Mouse (Mus musculus) forebrain, embryonic 14.5 days (tissue): ENCODE results near the gene Gm5800. TPM values are rescaled to one million over a fixed set of nuclear protein-coding genes. Genes with fewer than 3 reads are reported as not detected.
A peak's percentile ranks its signal among the peaks of the same experiment; 100 is the strongest.
"Not testable (repeated sequence)": the region's sequence is repeated elsewhere in the genome, so short reads cannot be mapped to it uniquely, and the experiment has no call there.

Experiments used
- ATAC-seq: fragments of 200-750 bp; cut with Nextera tagmentation; 2 replicates; pipeline ENCODE4 v1.8.0; 2017; ENCODE audit warnings: mild to moderate bottlenecking, moderate library complexity
- DNase-seq: peaks from one replicate; pipeline ENCODE4 v3.0.0-alpha.2; 2015; ENCODE audit warnings: low spot score
- H3K27ac ChIP-seq: fragments of 300-500 bp; sonication (generic); 2 replicates; pipeline ENCODE4 v1.5.1; 2014; ENCODE audit warnings: low read depth, mild to moderate bottlenecking, control low read depth, low read length, moderate library complexity
- H3K27me3 ChIP-seq: fragments of 300-500 bp; sonication (generic); replicated peaks from 2 replicates; pipeline ENCODE4 v1.6.1; 2014; ENCODE audit warnings: low read length, control low read depth, mixed read lengths; ENCODE audit not compliant: control insufficient read depth, insufficient read depth
- H3K36me3 ChIP-seq: fragments of 300-500 bp; sonication (generic); 2 replicates; pipeline ENCODE4 v1.6.1; 2014; ENCODE audit warnings: low read length, control low read depth; ENCODE audit not compliant: control insufficient read depth, insufficient read depth
- H3K4me1 ChIP-seq: fragments of 300-500 bp; sonication (generic); 2 replicates; pipeline ENCODE4 v1.6.1; 2014; ENCODE audit warnings: antibody characterized with exemption, low read length, control low read depth; ENCODE audit not compliant: control insufficient read depth, insufficient read depth
- H3K4me2 ChIP-seq: fragments of 300-500 bp; sonication (generic); 2 replicates; pipeline ENCODE4 v1.6.1; 2014; ENCODE audit warnings: mild to moderate bottlenecking, control low read depth, low read length
- H3K4me3 ChIP-seq: fragments of 300-500 bp; sonication (generic); 2 replicates; pipeline ENCODE4 v1.5.1; 2014; ENCODE audit warnings: low read depth, low read length, control low read depth
- H3K9ac ChIP-seq: fragments of 300-500 bp; sonication (generic); 2 replicates; pipeline ENCODE4 v1.6.1; 2014; ENCODE audit warnings: mild to moderate bottlenecking, low read length, control low read depth, moderate library complexity
- H3K9me3 ChIP-seq: fragments of 300-500 bp; sonication (generic); replicated peaks from 2 replicates; pipeline ENCODE4 v1.6.1; 2016; ENCODE audit warnings: low read length, control low read depth, mixed read lengths; ENCODE audit not compliant: control insufficient read depth
- WGBS: fragments of 180-500 bp; shearing (Covaris S2); extraction: QIAGEN DNeasy Blood & Tissue Kit; methylation state at CpG from one replicate; pipeline ENCODE4 v1.1.7; 2014; 5-methylcytosine and 5-hydroxymethylcytosine counted together
- polyA plus RNA-seq: library from polyadenylated mRNA; unstranded; fragments of >200 nt; fragmentation: Nextera tagmentation; extraction: Ambion mirVana; gene quantifications from 2 replicates; pipeline ENCODE4 v1.2.1, GENCODE M21; 2014

The Gm5800 gene
- not detected in 2 replicates for polyA plus RNA-seq

DNA sequence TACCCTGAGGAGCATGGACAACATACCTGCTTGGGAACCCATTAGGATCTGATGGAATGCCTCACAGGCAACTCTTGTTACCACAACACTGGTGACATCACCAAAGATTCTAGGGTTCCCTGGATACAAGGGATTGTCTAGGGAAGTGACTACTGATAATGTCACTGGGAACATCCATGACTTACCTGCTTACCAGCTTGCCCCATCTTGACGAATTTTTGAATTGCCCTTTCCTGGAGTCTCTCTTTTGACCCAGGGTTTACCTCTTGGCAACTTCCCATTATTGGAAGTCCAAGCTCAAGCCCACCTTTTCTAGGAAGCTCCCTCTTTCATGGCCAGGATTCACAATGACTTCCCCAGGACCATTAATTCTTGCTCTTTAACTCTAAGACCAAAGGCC, at the start of gene Gm5800:
TSS of gene Gm5800 (minus strand) at position 101 of the 400 bp plus-strand sequence.
- ATAC-seq (no peak), DNase-seq (no peak)
- Histone ChIP-seq H3K27me3 (no peaks in the 10 kb centered on the region), H3K4me3 (no peak within 1 kb of the TSS), H3K9ac (no peak within 1 kb of the TSS), H3K4me1 (no peaks in the 10 kb centered on the region), H3K27ac (no peak within 1 kb of the TSS), H3K4me2 (no peak within 1 kb of the TSS), H3K36me3 (no peaks in the 10 kb centered on the region), H3K9me3 (no peaks in the 10 kb centered on the region)
- 65% methylated on average over 1 of the region's 1 CpGs for WGBS

DNA sequence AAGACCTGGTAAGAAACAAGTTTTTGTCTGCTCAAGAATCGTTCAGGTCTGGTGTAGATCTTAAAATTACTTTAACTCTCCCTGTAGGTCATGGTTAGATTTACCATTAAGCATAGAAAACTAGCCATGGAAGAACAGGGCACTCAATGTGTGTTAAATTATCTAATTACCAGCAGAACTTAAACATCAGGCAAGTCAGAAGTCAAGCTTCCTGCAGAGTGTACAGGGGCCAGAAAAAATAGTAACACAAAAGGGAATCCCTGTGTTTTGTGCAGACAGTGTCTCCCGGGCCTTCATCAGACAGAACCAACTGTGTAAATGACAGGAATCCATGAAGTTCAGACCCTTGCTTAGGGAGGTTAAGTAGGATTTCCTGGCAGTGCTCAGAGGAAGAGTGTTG, 39.0 kb upstream of the Gm5800 start:
- DNase-seq (no peak), ATAC-seq (no peak)
- H3K9ac ChIP-seq = no peak overlapping the region
- no peak overlapping the region for H3K27ac ChIP-seq
- no peaks in the 10 kb centered on the region for H3K27me3 ChIP-seq
- no peaks in the 10 kb centered on the region for H3K9me3 ChIP-seq
- H3K36me3 ChIP-seq = no peaks in the 10 kb centered on the region
- WGBS = 80% methylated on average over 2 of the region's 2 CpGs
- no peak overlapping the region for H3K4me2 ChIP-seq
- H3K4me3 ChIP-seq = no peak overlapping the region
- no peaks in the 10 kb centered on the region for H3K4me1 ChIP-seq

DNA sequence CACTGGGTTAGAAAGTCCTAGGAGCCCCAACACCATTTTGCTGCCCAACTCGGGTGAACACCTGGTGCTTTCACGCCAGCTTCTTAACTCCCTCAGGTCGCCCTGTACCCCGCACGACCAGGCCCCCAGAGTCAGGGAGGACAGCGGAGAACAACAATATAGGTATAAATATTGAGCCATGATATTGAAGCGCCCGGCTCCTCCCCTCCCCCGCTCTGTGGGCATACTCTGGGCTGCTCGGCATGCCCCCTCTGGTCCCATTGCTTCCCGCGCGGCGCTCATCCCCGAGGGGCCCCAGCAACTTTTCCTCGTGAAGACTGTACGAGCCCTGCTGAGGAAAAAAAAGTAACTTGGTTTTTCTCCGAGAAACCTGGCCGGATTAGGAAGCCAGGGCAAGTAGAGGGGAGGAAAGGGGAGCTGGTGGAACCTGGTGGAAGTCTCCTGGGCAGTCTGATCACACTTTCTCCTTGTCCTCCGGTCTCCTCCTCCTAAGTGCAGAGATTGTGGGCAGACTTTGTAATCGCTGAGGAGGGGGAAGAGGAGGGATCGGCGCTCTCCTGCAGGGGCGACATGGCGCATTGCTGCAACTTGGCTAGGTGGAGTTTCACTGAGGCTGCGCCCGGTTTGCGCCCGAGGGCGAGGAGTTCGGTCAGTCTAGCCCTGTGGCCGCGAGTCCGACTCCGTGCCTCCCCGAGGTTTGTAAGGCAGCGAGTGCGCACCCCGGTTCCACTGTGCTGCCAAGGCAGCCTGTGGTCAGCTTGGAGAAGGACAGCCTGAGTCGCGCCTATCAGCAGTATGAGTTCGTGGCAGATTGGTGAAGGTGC, 23.6 kb upstream of the Gm5800 start:
- no peak for DNase-seq

DNA sequence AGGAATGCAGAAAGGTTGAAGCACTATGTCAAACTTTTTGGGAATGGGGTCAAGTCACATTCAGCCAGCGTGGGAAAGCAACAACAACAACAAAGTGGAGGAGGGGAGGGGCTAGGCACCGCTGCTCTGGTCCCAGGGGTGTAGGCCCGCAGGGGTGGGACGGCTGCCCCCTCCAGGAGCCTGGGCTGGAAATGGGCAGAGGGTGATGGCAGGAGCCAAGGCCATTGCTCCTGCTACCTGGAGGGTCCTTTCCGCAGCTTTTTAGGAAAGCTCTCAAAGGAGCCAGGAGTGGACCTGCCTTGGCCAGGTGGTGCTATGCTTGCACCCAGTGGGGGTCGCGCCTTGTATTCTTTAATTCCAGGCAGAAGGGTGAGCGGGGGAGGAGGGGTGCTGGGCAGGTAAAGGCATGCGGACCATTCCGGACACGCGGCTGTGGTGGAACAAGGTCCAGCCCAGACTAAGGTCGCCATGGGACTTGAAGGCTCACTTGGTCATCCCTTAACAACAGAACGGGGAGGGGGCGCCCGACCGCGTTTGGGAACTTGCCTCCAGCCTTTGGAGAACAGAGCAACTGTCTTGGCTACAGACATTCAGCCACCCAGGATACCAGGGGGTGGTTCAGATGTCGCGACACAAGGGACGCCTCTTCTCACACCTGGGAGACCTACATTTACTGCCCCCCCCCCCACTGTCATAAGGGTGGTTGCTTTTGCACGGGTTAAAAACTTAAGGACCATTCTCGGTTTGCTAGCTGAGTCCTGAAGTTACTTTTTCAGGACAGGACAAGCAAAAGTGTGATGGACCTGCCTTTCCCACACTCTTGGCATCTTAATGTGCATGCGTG, 22.4 kb upstream of the Gm5800 start:
- H3K4me1 ChIP-seq = peaks cover 4% of the 10 kb centered on the region; the same call in 1 of the 2 replicates
- 1% methylated on average over 24 of the region's 24 CpGs for WGBS
- no peak overlapping the region for H3K9ac ChIP-seq
- peak overlapping the region; percentile 39 for H3K4me2 ChIP-seq
- peaks cover 31% of the 10 kb centered on the region for H3K27me3 ChIP-seq
- DNase-seq = no peak
- no peak overlapping the region for H3K27ac ChIP-seq
- peak overlapping the region; percentile 15; the same call in 1 of the 2 replicates for H3K4me3 ChIP-seq
- ATAC-seq = no peak
- no peaks in the 10 kb centered on the region for H3K9me3 ChIP-seq
- H3K36me3 ChIP-seq = no peaks in the 10 kb centered on the region

More for the DNA sequence above, 23.6 kb upstream of the Gm5800 start:
- no peak overlapping the region for H3K27ac ChIP-seq
- peaks cover 4% of the 10 kb centered on the region; the same call in 1 of the 2 replicates for H3K4me1 ChIP-seq
- H3K9me3 ChIP-seq = no peaks in the 10 kb centered on the region
- H3K36me3 ChIP-seq = no peaks in the 10 kb centered on the region
- peaks cover 31% of the 10 kb centered on the region for H3K27me3 ChIP-seq
- H3K4me2 ChIP-seq = peak overlapping the region; percentile 49
- peak overlapping the region; percentile 26 for H3K4me3 ChIP-seq
- ATAC-seq = no peak
- WGBS = under 1% methylated on average over 42 of the region's 42 CpGs
- 0 out of 2 replicates have a peak overlapping the region, but pooled peaks have one; percentile 35 for H3K9ac ChIP-seq

DNA sequence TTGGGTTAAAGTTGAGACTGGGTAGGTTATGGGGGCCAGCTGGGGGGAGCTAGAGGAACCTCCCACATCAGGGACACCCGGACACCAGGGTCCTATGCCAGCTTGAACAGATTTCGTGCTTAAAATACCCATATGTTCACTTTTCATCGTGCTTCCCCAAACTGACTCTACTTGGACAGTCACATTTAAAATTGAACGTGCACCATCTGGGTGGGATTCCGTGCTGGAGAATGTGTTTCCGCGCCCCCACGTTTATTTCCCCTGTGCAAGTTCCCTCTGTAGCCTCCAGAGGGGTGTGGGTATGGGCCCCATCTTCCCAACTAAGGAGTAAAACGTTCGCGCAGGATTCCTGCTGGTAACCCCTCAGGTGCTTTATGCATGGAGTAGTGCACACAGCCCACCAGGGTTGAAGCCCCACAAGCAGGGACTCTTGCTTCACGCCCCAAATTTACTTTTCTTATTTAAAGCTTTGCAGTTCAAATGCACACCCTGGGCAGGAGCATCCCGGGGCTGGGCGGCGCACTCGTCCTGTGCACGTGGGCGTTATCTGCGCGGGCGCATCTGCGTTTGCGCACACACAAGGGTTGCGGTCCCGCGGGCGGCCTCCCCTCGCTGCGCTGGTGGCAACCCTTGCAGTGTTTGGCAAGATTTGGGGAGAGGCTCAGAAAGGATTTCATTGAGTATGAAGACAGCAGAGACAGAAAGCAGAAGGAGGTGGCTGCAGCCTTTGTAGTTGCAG, 21.6 kb upstream of the Gm5800 start:
- peaks cover 31% of the 10 kb centered on the region for H3K27me3 ChIP-seq
- no peak for ATAC-seq
- 2% methylated on average over 29 of the region's 29 CpGs for WGBS

DNA sequence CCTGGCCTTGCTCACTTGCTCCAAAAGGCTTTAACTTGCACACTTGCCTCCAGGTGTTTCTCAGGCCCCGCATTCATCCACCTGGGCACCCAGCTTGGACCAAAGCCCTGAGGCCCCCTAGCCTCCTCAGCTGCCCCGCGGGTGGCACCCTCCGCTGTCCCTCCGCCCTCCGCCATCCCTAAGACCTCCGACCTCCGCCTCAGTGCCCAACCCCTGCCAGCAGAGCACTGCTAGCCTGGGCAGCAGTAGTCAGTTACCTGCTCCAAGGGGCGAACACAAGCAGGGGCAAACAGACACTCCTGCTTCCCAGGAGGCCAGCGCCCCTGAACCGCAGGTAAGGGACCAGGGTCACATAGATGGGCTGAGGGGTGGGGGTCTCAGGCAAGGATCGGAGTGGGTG, 21.0 kb upstream of the Gm5800 start:
- no peaks in the 10 kb centered on the region for H3K36me3 ChIP-seq
- H3K27ac ChIP-seq = no peak overlapping the region
- DNase-seq (no peak), ATAC-seq (no peak)
- peaks cover 31% of the 10 kb centered on the region for H3K27me3 ChIP-seq
- WGBS = 12% methylated on average over 12 of the region's 12 CpGs
- H3K9ac ChIP-seq = no peak overlapping the region
- H3K4me1 ChIP-seq = peaks cover 4% of the 10 kb centered on the region; the same call in 1 of the 2 replicates
- no peak overlapping the region for H3K4me3 ChIP-seq
- H3K9me3 ChIP-seq = no peaks in the 10 kb centered on the region
- H3K4me2 ChIP-seq = no peak overlapping the region

More for the DNA sequence above, 21.6 kb upstream of the Gm5800 start:
- peak overlapping the region; percentile 39 for H3K4me2 ChIP-seq
- H3K9ac ChIP-seq = no peak overlapping the region
- no peak for DNase-seq
- H3K36me3 ChIP-seq = no peaks in the 10 kb centered on the region
- H3K27ac ChIP-seq = no peak overlapping the region
- H3K4me3 ChIP-seq = peak overlapping the region; percentile 15; the same call in 1 of the 2 replicates
- no peaks in the 10 kb centered on the region for H3K9me3 ChIP-seq
- H3K4me1 ChIP-seq = peaks cover 4% of the 10 kb centered on the region; the same call in 1 of the 2 replicates

DNA sequence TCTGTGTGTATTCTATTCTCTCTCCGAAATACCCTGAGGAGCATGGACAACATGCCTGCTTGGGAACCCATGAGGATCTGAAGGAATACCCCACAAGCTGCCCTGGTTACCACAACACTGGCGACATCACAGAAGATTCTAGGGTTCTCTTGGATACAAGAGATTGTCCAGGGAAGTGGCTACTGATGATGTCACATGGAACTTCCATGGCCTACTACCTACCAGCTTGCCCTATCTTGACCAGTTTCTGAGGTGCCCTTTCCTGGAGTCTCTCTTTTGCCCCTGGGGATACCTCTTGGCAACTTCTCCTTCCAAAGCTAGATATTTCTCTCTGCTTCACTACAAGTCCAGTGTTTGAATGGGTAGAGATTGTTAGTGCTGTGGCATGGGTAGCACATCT, 21.6 kb downstream of the Gm5800 start, which contains the start of gene Gm17079:
TSS of gene Gm17079 (minus strand) at position 101 of the 400 bp plus-strand sequence.
- WGBS = 78% methylated on average over 1 of the region's 2 CpGs

DNA sequence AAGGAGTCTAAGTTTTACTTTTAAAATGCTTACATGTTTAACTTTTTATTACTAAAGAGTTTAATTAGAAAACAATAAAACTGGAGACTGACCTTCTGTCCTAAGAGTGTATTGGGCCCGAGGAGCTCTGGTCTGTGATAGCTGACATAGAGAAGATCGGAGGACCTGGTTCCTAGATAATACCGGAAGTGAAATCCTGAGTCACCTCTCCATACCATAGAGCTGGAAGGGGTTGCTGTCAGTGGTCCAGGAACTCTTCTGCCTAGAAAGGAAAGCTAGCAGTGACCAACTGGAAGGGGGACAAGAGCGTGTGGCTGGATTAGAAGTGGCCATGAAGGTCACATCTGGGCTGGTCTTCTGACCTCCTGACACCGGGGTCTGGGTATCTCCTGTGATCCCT, 39.7 kb downstream of the Gm5800 start:
- Histone ChIP-seq H3K27me3 (no peaks in the 10 kb centered on the region), H3K27ac (no peak overlapping the region), H3K9ac (no peak overlapping the region), H3K4me1 (no peaks in the 10 kb centered on the region), H3K4me2 (no peak overlapping the region), H3K9me3 (no peaks in the 10 kb centered on the region), H3K36me3 (no peaks in the 10 kb centered on the region), H3K4me3 (no peak overlapping the region)
- no peak for DNase-seq
- no peak for ATAC-seq
- 90% methylated on average over 5 of the region's 5 CpGs for WGBS

More for the DNA sequence above, 21.6 kb downstream of the Gm5800 start, which contains the start of gene Gm17079:
- H3K9ac ChIP-seq, H3K27ac ChIP-seq, H3K36me3 ChIP-seq, H3K27me3 ChIP-seq, DNase-seq, H3K4me2 ChIP-seq, ATAC-seq, H3K4me3 ChIP-seq, H3K9me3 ChIP-seq, H3K4me1 ChIP-seq: not testable (repeated sequence)
